Mouse (Mus musculus) hindbrain, embryonic 15.5 days (tissue): ENCODE measurements around the gene Ptgr1. TPM values are rescaled to one million over a fixed set of nuclear protein-coding genes. Genes with fewer than 3 reads are reported as not detected.

Experiments
- ATAC-seq: fragments of 200-750 bp; cut with Nextera tagmentation; 2 replicates; pipeline ENCODE4 v1.8.0; 2017; ENCODE audit warnings: low read depth, moderate number of reproducible peaks, moderate TSS enrichment; ENCODE audit not compliant: low FRiP score
- H3K27ac ChIP-seq: fragments of 300-500 bp; sonication (generic); replicated peaks from 2 replicates; pipeline ENCODE4 v1.5.1; 2015; ENCODE audit warnings: mild to moderate bottlenecking, inconsistent platforms
- H3K27me3 ChIP-seq: fragments of 300-500 bp; sonication (generic); 2 replicates; pipeline ENCODE4 v1.6.1; 2015; ENCODE audit warnings: control low read depth, inconsistent platforms
- H3K36me3 ChIP-seq: fragments of 300-500 bp; sonication (generic); 2 replicates; pipeline ENCODE4 v1.6.1; 2015; ENCODE audit warnings: control low read depth, inconsistent platforms
- H3K4me1 ChIP-seq: fragments of 300-500 bp; sonication (generic); replicated peaks from 2 replicates; pipeline ENCODE4 v1.6.1; 2015; ENCODE audit warnings: control low read depth, inconsistent platforms
- H3K4me2 ChIP-seq: fragments of 300-500 bp; sonication (generic); 2 replicates; pipeline ENCODE4 v1.6.1; 2015; ENCODE audit warnings: moderate library complexity, mild to moderate bottlenecking, inconsistent platforms
- H3K4me3 ChIP-seq: fragments of 300-500 bp; sonication (generic); 2 replicates; pipeline ENCODE4 v1.5.1; 2015; ENCODE audit warnings: mild to moderate bottlenecking, inconsistent platforms
- H3K9ac ChIP-seq: fragments of 300-500 bp; sonication (generic); 2 replicates; pipeline ENCODE4 v1.6.1; 2015; ENCODE audit warnings: inconsistent platforms
- H3K9me3 ChIP-seq: fragments of 300-500 bp; sonication (generic); 2 replicates; pipeline ENCODE4 v1.6.1; 2016; ENCODE audit warnings: control low read depth, inconsistent platforms
- WGBS: fragments of 180-500 bp; shearing (Covaris S2); methylation state at CpG from one replicate; pipeline ENCODE4 v1.1.7; 2015; 5-methylcytosine and 5-hydroxymethylcytosine counted together
- polyA plus RNA-seq: library from polyadenylated mRNA; unstranded; fragments of >200 nt; fragmentation: Nextera tagmentation; extraction: Ambion mirVana; gene quantifications from 2 replicates; pipeline ENCODE4 v1.2.1, GENCODE M21; 2015

Gene Ptgr1
- polyA plus RNA-seq, 1 experiment from 2014 or later: 5.2 TPM

DNA sequence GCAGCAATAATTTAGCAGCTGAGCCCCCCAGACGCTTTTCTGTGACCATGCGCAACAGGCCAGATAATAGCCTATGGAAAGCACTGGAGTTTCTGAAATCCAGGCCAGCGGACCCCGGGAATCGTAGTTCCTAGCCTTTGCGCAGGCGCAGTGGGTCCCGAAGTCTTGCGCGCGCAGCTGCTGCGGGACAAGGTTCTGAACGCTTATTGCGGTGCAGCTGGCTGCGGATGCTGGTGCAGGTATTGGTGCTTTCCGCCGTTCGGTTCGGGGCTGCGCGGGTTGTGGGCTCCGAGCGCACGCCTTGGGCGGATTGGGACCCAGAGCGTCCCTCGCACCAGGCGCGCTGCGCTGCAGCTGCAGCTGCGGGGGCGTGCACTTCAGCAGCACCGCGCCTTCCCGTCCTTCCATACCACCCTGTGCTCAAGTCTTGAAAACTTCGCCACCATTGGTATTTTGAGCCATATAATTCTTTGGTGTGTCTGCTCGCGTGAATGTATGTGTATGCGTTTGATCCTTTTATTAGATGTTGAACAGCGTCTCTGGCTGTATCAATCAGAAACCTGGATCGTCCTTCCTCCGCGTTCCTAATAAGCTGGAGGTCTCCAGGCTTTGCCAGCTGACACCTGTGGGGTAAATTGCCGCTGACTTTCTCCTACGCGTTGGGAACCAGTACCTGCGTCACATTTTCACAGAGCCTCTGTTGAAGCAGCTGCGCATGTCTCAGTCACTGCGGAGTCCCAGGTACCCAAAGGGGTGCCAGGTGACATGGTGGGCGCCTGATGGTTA, 43.3 kb downstream of the Ptgr1 start, which contains the start of gene Zkscan16:
TSS of gene Zkscan16 (plus strand) at position 209 of the 786 bp plus-strand sequence.
- H3K4me2 ChIP-seq: peak within 1 kb of the TSS; percentile 76
- no peaks in the 10 kb centered on the region for H3K9me3 ChIP-seq
- H3K36me3 ChIP-seq: no peaks in the 10 kb centered on the region
- peak within 1 kb of the TSS; percentile 87 for H3K27ac ChIP-seq
- H3K4me3 ChIP-seq: peak within 1 kb of the TSS; percentile 87
- H3K27me3 ChIP-seq: no peaks in the 10 kb centered on the region
- peak; percentile 94 for ATAC-seq
- H3K4me1 ChIP-seq: peaks cover 15% of the 10 kb centered on the region
- H3K9ac ChIP-seq: peak within 1 kb of the TSS; percentile 83
- 1% methylated on average over 50 of the region's 50 CpGs for WGBS

DNA sequence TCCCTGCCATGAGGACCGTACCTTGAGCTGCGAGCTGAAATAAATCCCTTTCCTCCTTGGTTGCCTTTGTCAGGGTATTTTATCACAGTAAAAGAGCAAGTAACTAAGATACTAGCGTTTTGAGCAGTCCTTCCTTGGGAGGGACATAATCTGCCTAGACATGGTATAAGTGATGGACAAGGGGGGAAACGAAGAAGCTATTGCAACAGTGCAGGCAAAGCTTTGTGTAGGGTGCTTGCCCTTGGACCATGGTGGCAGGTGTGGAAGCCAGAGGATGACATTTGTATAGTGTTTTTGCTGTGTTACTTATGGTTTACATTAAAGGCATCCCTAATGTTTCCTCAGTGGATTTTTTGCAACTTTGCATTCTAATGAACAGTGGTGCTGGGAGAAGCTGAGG, 44.0 kb downstream of the Ptgr1 start:
- H3K4me1 ChIP-seq: peaks cover 15% of the 10 kb centered on the region
- H3K27ac ChIP-seq: peak overlapping the region; percentile 87
- no peaks in the 10 kb centered on the region for H3K27me3 ChIP-seq
- peak overlapping the region; percentile 87 for H3K4me3 ChIP-seq
- H3K9me3 ChIP-seq: no peaks in the 10 kb centered on the region
- 79% methylated on average over 4 of the region's 4 CpGs for WGBS
- no peaks in the 10 kb centered on the region for H3K36me3 ChIP-seq
- H3K9ac ChIP-seq: peak overlapping the region; percentile 83
- peak; percentile 20 for ATAC-seq
- H3K4me2 ChIP-seq: peak overlapping the region; percentile 76

DNA sequence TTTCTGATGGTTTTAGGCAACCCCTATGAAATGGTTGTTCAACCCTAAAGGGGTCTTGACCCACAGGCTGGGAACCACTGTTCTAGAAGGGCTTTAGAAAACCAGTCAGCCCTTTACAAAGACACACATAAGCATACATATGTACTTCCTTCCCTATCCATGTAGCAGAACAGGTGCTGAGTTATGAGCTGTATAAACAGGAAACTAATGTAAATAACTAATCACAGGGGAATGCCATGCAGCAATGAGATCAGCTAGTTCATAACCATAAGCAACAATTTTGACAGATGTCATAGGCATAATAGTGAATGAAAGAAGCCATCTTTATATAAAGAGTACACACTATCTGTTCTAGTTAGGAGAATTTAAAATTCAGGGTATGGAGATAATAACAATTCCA, 45.3 kb downstream of the Ptgr1 start:
- no peaks in the 10 kb centered on the region for H3K9me3 ChIP-seq
- no peak overlapping the region for H3K4me3 ChIP-seq
- ATAC-seq: no peak
- no peak overlapping the region for H3K27ac ChIP-seq
- peaks cover 15% of the 10 kb centered on the region for H3K4me1 ChIP-seq
- no peak overlapping the region for H3K4me2 ChIP-seq
- H3K36me3 ChIP-seq: no peaks in the 10 kb centered on the region
- H3K27me3 ChIP-seq: no peaks in the 10 kb centered on the region
- H3K9ac ChIP-seq: no peak overlapping the region

DNA sequence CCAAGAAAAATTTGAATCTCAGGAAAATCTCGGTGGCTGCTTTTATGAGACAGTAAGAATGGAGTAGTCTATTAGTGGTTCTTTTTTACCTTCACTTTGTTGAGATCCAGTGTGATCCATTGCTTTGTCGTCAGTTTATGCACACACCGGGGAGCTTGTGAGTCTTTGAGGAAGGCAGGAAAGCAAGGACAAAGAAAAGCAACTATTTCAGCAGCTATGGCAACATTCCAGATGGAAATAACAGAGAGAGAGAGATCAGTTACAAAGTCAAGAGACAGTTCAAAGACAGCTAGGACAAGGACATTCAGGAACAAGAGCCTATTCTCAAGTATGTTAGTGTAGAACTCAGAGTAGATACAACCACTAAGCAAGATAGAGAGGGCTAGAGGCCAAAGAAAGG, 51.1 kb downstream of the Ptgr1 start:
- H3K4me1 ChIP-seq: 0 out of 2 replicates have a peak, but pooled peaks cover 6% of the 10 kb centered on the region
- no peak overlapping the region for H3K27ac ChIP-seq
- no peak overlapping the region for H3K4me3 ChIP-seq
- no peak for ATAC-seq
- H3K27me3 ChIP-seq: no peaks in the 10 kb centered on the region
- WGBS: 36% methylated on average over 3 of the region's 3 CpGs
- H3K4me2 ChIP-seq: no peak overlapping the region
- no peak overlapping the region for H3K9ac ChIP-seq
- no peaks in the 10 kb centered on the region for H3K36me3 ChIP-seq
- H3K9me3 ChIP-seq: no peaks in the 10 kb centered on the region

DNA sequence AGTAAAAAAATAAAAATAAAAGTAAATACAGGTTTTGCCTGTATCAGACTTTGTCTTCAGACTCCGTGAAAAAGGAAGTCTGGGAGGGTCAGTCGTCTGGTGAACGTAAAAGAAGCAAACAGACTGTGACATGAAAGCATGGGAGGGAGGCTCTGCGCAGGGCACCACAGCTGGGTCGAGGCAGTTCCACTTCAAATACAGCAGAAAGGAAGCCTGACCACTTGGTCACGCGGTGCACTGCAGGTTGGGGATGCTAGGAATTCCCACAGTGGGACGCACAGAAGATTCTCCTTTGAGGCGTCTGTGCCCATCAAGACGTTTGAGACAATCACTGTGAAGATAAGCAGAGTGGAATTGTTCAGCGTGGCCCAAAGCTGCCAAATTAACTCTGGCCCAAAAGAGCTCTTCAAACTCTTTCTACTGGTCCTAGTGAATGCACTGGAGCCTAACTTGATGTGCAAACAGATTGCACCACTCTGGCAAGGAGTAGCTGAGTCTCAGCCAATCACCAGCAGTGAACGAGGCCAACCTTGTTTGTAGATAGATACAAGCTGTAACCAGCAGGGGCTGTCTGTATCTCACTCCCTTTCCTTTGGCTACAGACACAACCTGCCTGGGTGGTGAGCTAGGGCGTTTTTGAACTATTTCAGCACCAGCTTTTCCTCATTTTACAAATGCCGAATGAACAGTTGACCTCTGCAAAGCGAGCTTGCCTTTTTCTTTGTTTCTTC, 52.0 kb downstream of the Ptgr1 start:
- no peak overlapping the region for H3K27ac ChIP-seq
- H3K9ac ChIP-seq: no peak overlapping the region
- no peak overlapping the region for H3K4me2 ChIP-seq
- 49% methylated on average over 15 of the region's 15 CpGs for WGBS
- no peak overlapping the region for H3K4me3 ChIP-seq
- peak; percentile 90 for ATAC-seq
- no peaks in the 10 kb centered on the region for H3K27me3 ChIP-seq
- no peaks in the 10 kb centered on the region for H3K9me3 ChIP-seq
- H3K4me1 ChIP-seq: 0 out of 2 replicates have a peak, but pooled peaks cover 6% of the 10 kb centered on the region
- no peaks in the 10 kb centered on the region for H3K36me3 ChIP-seq

DNA sequence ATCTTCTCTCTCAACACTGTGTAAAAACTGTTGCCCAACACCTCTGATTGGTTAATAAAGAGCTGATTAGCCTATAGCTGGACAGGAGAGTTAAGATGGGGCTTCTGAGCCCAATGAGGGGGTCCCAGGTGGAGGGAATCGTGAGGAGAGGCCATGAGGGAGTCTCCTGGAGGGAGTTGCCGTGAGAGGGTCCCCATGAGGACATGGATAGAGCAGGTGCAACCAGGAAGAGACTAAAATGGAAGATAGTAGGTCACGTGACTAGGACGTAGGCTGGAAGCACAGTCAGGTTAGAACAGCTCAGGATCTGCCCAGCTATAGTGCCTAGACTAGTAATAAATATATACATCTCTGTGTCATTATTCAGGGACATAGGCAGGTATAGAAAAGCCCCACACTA, 52.6 kb downstream of the Ptgr1 start:
- ATAC-seq: no peak
- no peak overlapping the region for H3K4me3 ChIP-seq
- H3K27ac ChIP-seq: no peak overlapping the region
- H3K27me3 ChIP-seq: no peaks in the 10 kb centered on the region
- no peaks in the 10 kb centered on the region for H3K9me3 ChIP-seq
- WGBS: 88% methylated on average over 4 of the region's 4 CpGs
- H3K4me2 ChIP-seq: no peak overlapping the region
- no peak overlapping the region for H3K9ac ChIP-seq
- 0 out of 2 replicates have a peak, but pooled peaks cover 6% of the 10 kb centered on the region for H3K4me1 ChIP-seq
- H3K36me3 ChIP-seq: no peaks in the 10 kb centered on the region

DNA sequence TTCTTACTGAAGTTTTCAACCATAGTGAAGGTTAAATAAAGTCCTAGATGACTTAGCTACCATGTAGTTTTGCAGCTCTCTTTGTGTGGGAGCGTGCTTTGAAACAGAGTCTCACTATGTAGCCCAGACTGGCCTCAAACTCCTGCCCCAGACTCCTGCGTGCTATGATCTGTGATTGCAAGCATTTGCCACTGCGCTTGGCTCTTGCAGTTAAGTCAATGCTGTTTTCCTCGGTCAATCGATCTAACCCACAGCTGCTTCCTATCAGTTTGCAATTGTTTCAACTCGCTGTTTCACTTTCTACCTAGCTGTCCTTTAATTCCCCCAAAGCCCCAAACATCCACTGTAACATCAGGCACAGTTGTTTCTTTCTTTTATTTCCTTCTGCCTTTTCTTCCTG, 54.4 kb downstream of the Ptgr1 start:
- no peaks in the 10 kb centered on the region for H3K27me3 ChIP-seq

DNA sequence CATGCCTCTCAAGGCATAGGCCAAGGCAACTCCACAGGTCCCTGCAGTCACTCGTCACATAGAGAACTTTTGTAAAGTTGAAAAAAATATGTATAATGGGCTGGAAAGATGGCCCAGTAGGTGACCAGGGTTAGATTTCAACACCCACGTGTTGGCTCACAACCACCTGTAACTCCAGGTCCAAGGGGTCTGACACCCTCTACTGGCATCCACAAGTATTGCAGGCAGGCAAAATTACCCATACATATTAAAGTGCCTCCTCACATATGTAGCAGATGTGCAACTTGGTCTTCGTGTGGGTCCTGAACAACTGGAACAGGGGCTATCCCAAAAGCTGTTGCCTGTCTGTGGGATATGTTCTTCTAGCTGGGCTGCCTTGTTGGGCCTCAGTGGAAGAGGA, 59.3 kb downstream of the Ptgr1 start:
- Histone ChIP-seq H3K4me3 (no peak overlapping the region), H3K4me1 (no peaks in the 10 kb centered on the region), H3K27me3 (no peaks in the 10 kb centered on the region), H3K9me3 (peaks cover 7% of the 10 kb centered on the region; the same call in 1 of the 2 replicates), H3K36me3 (no peaks in the 10 kb centered on the region), H3K27ac (no peak overlapping the region), H3K4me2 (no peak overlapping the region), H3K9ac (no peak overlapping the region)
- 63% methylated on average over 3 of the region's 3 CpGs for WGBS
- ATAC-seq: no peak

More for the DNA sequence above, 54.4 kb downstream of the Ptgr1 start:
- Histone ChIP-seq H3K4me2 (no peak overlapping the region), H3K4me3 (no peak overlapping the region), H3K36me3 (no peaks in the 10 kb centered on the region), H3K4me1 (0 out of 2 replicates have a peak, but pooled peaks cover 6% of the 10 kb centered on the region), H3K9ac (no peak overlapping the region), H3K9me3 (no peaks in the 10 kb centered on the region), H3K27ac (no peak overlapping the region)
- ATAC-seq: no peak
- WGBS: 89% methylated on average over 6 of the region's 6 CpGs

DNA sequence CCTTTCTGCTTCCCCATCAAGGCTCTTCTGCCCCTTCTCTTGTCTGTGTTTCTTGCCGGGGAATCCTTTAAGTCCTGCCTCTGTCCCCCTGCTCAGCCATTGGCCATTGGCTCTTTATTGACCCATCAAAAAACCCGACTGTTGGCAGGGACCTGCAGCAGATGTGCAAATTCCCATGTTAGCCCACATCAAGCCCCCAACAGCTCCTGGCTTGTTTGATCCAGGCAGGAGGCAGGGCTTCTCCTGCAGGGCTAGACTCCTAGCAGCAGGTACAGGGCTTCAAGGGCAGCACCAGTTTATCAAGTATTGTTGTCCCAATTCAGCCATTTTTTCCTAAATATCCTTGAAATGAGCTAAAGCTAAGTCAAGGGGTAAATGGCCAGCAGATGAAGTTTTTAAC, 60.8 kb downstream of the Ptgr1 start:
- no peaks in the 10 kb centered on the region for H3K27me3 ChIP-seq
- no peak overlapping the region for H3K4me3 ChIP-seq
- no peaks in the 10 kb centered on the region for H3K36me3 ChIP-seq
- ATAC-seq: no peak
- H3K27ac ChIP-seq: no peak overlapping the region
- H3K4me1 ChIP-seq: no peaks in the 10 kb centered on the region
- H3K9ac ChIP-seq: no peak overlapping the region
- no peak overlapping the region for H3K4me2 ChIP-seq
- 27% methylated on average over 2 of the region's 2 CpGs for WGBS
- H3K9me3 ChIP-seq: peaks cover 7% of the 10 kb centered on the region; the same call in 1 of the 2 replicates

DNA sequence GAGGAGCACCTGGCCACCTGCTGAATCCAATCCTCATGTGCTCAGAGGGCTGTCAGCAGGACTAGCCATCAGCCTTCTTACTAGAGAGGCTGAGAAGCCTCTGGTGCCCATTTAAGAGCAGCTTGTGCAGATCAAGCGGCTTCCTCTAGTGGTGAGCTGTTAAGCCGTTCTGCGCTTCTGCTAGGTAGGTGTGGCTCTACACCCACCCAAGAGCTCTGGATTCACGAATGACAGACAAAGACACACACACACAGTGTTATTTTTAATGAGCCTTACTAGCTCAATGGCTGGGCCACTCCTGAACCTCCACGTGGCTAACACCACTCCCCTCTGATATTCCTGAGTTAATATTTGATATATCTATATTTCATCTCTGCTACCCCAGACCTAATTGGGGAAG, 61.3 kb downstream of the Ptgr1 start:
- 65% methylated on average over 5 of the region's 5 CpGs for WGBS
- H3K4me3 ChIP-seq: no peak overlapping the region
- H3K9ac ChIP-seq: no peak overlapping the region
- H3K9me3 ChIP-seq: peaks cover 7% of the 10 kb centered on the region; the same call in 1 of the 2 replicates
- no peaks in the 10 kb centered on the region for H3K27me3 ChIP-seq
- H3K36me3 ChIP-seq: no peaks in the 10 kb centered on the region
- no peak for ATAC-seq
- H3K4me1 ChIP-seq: no peaks in the 10 kb centered on the region
- no peak overlapping the region for H3K27ac ChIP-seq
- H3K4me2 ChIP-seq: no peak overlapping the region

DNA sequence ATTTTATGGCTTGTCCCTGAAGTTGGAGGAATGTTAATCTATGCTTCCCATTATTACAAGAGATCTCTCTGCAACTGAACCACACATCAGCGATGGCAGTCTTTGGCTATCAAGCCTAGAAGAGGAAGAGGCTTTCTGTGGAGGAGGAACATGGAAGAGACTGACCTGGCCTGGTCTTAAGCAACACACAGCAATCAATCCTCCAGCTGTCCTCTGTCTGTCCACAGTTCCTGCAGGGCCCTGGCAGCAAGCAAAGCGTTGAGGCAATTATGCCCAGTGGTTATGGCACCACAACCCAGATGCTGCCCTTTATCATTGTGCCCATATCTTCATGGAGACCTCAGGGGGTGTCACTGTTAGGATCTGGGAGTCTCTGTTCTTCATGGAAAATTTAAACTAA, 63.0 kb downstream of the Ptgr1 start:
- WGBS: 87% methylated on average over 2 of the region's 2 CpGs
- no peak overlapping the region for H3K27ac ChIP-seq

More for the DNA sequence above, 63.0 kb downstream of the Ptgr1 start:
- no peaks in the 10 kb centered on the region for H3K36me3 ChIP-seq
- H3K9me3 ChIP-seq: peaks cover 7% of the 10 kb centered on the region; the same call in 1 of the 2 replicates
- no peaks in the 10 kb centered on the region for H3K27me3 ChIP-seq
- H3K4me2 ChIP-seq: no peak overlapping the region
- H3K4me3 ChIP-seq: no peak overlapping the region
- H3K4me1 ChIP-seq: no peaks in the 10 kb centered on the region
- no peak overlapping the region for H3K9ac ChIP-seq
- ATAC-seq: no peak
